Mouse (Mus musculus): ENCODE results near the gene Klhl2.

DNA sequence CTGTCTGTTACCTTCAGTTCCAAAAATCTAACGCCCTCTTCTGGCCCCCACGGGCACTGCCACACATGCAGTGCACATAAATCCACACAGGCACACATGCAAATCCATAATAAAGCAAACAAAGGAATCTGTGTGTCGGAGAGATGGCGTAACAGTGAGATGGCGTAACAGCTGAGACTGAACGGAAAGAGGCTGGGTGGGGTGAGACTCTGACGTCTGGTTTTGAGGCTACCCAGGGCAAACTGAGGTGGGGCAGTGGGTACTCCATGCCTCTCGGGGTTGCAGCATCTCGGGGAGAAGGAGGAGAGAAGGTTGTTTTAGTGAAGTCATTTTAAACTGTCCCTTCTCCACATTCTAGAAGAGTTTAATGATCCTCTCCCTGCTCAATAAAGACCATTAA, 20.4 kb downstream of the Klhl2 start:
- no peak for TF ChIP-seq POLR2A (IDR thresholded peaks at IDR 0.05; ENCODE audit: borderline replicate concordance, extremely low read depth, insufficient read depth, insufficient read length, poor library complexity, severe bottlenecking)
- no peak for TF ChIP-seq CTCF (IDR thresholded peaks at IDR 0.05; ENCODE audit: borderline replicate concordance, extremely low read depth, insufficient read depth, insufficient read length)

Measured in brain, embryonic 14.5 days (tissue).